Mouse (Mus musculus) myocyte (in vitro differentiated cells): ENCODE results near the gene Fbxo47. TPM values are rescaled to one million over a fixed set of nuclear protein-coding genes. Genes with fewer than 3 reads are reported as not detected.
A peak's percentile ranks its signal among the peaks of the same experiment; 100 is the strongest.

ENCODE experiments used
- H3K27me3 ChIP-seq: one replicate; pipeline ENCODE4 v1.6.1; 2011; ENCODE audit not compliant: control insufficient read depth, insufficient read depth, insufficient read length
- H3K36me3 ChIP-seq: one replicate; pipeline ENCODE4 v1.6.1; 2011; ENCODE audit not compliant: control insufficient read depth, insufficient read depth
- H3K4me2 ChIP-seq: one replicate; pipeline ENCODE4 v1.6.1; 2011; ENCODE audit warnings: low read depth, control low read depth
- H3K4me3 ChIP-seq: one replicate; pipeline ENCODE4 v1.5.1; 2011; ENCODE audit warnings: mild to moderate bottlenecking, control low read depth, moderate library complexity
- H3K79me2 ChIP-seq: one replicate; pipeline ENCODE4 v1.6.1; 2011; ENCODE audit not compliant: control insufficient read depth, insufficient read depth
- H3ac ChIP-seq: one replicate; pipeline ENCODE4 v1.6.1; 2011; ENCODE audit not compliant: control insufficient read depth, insufficient read length
- CEBPB ChIP-seq: IDR thresholded peaks from 2 replicates; pipeline ENCODE4 v1.6.1; 2011; ENCODE audit warnings: mild to moderate bottlenecking, moderate library complexity; ENCODE audit not compliant: poor library complexity, insufficient read depth, severe bottlenecking
- E2F4 ChIP-seq: IDR thresholded peaks from one replicate; pipeline ENCODE4 v1.6.1; 2011; ENCODE audit warnings: mild to moderate bottlenecking, control low read depth, moderate library complexity; ENCODE audit not compliant: insufficient read depth
- MAX ChIP-seq: IDR thresholded peaks from one replicate; pipeline ENCODE4 v1.6.1; 2011; ENCODE audit warnings: low read depth, mild to moderate bottlenecking, control low read depth
- MYOD1 ChIP-seq, 3 experiments: IDR thresholded peaks; one replicate each; pipeline ENCODE4 v1.6.1; 2011; ENCODE audit warnings: control low read depth in 2 of 3, low read depth in 2 of 3, mild to moderate bottlenecking in 2 of 3, moderate library complexity in 1 of 3; ENCODE audit not compliant: insufficient read length in 2 of 3, control insufficient read depth in 1 of 3
- MYOG ChIP-seq, 3 experiments: IDR thresholded peaks; one replicate each; pipeline ENCODE4 v1.6.1; 2011; ENCODE audit warnings: control low read depth in 2 of 3, low read depth in 2 of 3, mild to moderate bottlenecking in 2 of 3; ENCODE audit not compliant: insufficient read length in 2 of 3, control insufficient read depth in 1 of 3, insufficient read depth in 1 of 3
- POLR2A ChIP-seq: IDR thresholded peaks from one replicate; pipeline ENCODE4 v1.6.1; 2011; ENCODE audit warnings: low read depth, mild to moderate bottlenecking, control low read depth, moderate library complexity; ENCODE audit not compliant: insufficient read length
- POLR2AphosphoS2 ChIP-seq: IDR thresholded peaks from one replicate; pipeline ENCODE4 v1.6.1; 2011; ENCODE audit warnings: low read depth, control low read depth; ENCODE audit not compliant: insufficient read length
- REST ChIP-seq: IDR thresholded peaks from one replicate; pipeline ENCODE4 v1.6.1; 2011; ENCODE audit warnings: mild to moderate bottlenecking, control low read depth, moderate library complexity; ENCODE audit not compliant: insufficient read depth, insufficient read length
- SRF ChIP-seq: IDR thresholded peaks from one replicate; pipeline ENCODE4 v1.6.1; 2011; ENCODE audit warnings: low read depth; ENCODE audit not compliant: control insufficient read depth, insufficient read length
- TCF12 ChIP-seq: IDR thresholded peaks from one replicate; pipeline ENCODE4 v1.6.1; 2011; ENCODE audit warnings: mild to moderate bottlenecking, control low read depth; ENCODE audit not compliant: poor library complexity, insufficient read depth, severe bottlenecking
- TCF3 ChIP-seq: IDR thresholded peaks from one replicate; pipeline ENCODE4 v1.6.1; 2011; ENCODE audit warnings: low read depth, control low read depth; ENCODE audit not compliant: insufficient read length
- USF1 ChIP-seq: IDR thresholded peaks from one replicate; pipeline ENCODE4 v1.6.1; 2011; ENCODE audit warnings: low read depth, mild to moderate bottlenecking, control low read depth, moderate library complexity
- polyA plus RNA-seq: library from polyadenylated mRNA; unstranded; fragments of >200 nt; fragmentation: generic; extraction: Trizol; gene quantifications from one replicate; pipeline ENCODE4 v1.2.1, GENCODE M21; 2012; ENCODE audit warnings: missing spikeins

Gene Fbxo47
- polyA plus RNA-seq, 1 experiment = 0.32 TPM

- TF ChIP-seq MYOD1 (IDR thresholded peaks at IDR 0.05; ENCODE audit: control insufficient read depth in 1 of 3, insufficient read length in 2 of 3, low read depth in 2 of 3) = peak in 1 of 3 experiments; percentile 62
- TF ChIP-seq CEBPB = no peak
- no peak for TF ChIP-seq REST
- TF ChIP-seq MYOG (IDR thresholded peaks at IDR 0.05; ENCODE audit: control insufficient read depth in 1 of 3, insufficient read depth in 1 of 3, insufficient read length in 2 of 3, low read depth in 2 of 3) = peak in 1 of 3 experiments; percentile 36
- no peak for TF ChIP-seq USF1
- no peak overlapping the region for H3ac ChIP-seq
- H3K27me3 ChIP-seq = no peaks in the 10 kb centered on the region
Measured at GRCm38 (mm10) chr11:97906905-97907304, 23.0 kb upstream of the Fbxo47 start.

GRCm38 (mm10) chr11:97905941-97906340 is 22.0 kb upstream of the Fbxo47 start:
- Histone ChIP-seq H3K79me2 (no peaks in the 10 kb centered on the region), H3K4me2 (no peak overlapping the region), H3ac (no peak overlapping the region), H3K27me3 (no peaks in the 10 kb centered on the region), H3K36me3 (no peaks in the 10 kb centered on the region), H3K4me3 (no peak overlapping the region)
- TF ChIP-seq POLR2AphosphoS2 = no peak
- no peak for TF ChIP-seq E2F4
- no peak for TF ChIP-seq MYOG (IDR thresholded peaks at IDR 0.05; ENCODE audit: control insufficient read depth in 1 of 3, insufficient read depth in 1 of 3, insufficient read length in 2 of 3, low read depth in 2 of 3)
- TF ChIP-seq POLR2A = no peak
- no peak for TF ChIP-seq CEBPB
- no peak for TF ChIP-seq TCF3
- no peak for TF ChIP-seq REST

More at GRCm38 (mm10) chr11:97906905-97907304, 23.0 kb upstream of the Fbxo47 start:
- Histone ChIP-seq H3K36me3 (no peaks in the 10 kb centered on the region), H3K4me3 (no peak overlapping the region), H3K79me2 (no peaks in the 10 kb centered on the region), H3K4me2 (no peak overlapping the region)

GRCm38 (mm10) chr11:97905540-97905939 is 21.6 kb upstream of the Fbxo47 start:
- Histone ChIP-seq H3K4me3 (no peak overlapping the region), H3ac (no peak overlapping the region), H3K36me3 (no peaks in the 10 kb centered on the region), H3K4me2 (no peak overlapping the region), H3K27me3 (no peaks in the 10 kb centered on the region), H3K79me2 (no peaks in the 10 kb centered on the region)
- TF ChIP-seq E2F4 (no peak), REST (no peak), USF1 (no peak), CEBPB (no peak), TCF3 (no peak), TCF12 (no peak), MAX (no peak), MYOG (IDR thresholded peaks at IDR 0.05; ENCODE audit: control insufficient read depth in 1 of 3, insufficient read depth in 1 of 3, insufficient read length in 2 of 3, low read depth in 2 of 3) (no peak)

GRCm38 (mm10) chr11:97904801-97905200 is 20.8 kb upstream of the Fbxo47 start:
- H3K79me2 ChIP-seq = no peaks in the 10 kb centered on the region
- no peaks in the 10 kb centered on the region for H3K36me3 ChIP-seq
- H3K27me3 ChIP-seq = no peaks in the 10 kb centered on the region
- no peak overlapping the region for H3K4me3 ChIP-seq
- TF ChIP-seq CEBPB (no peak), REST (no peak), MYOG (IDR thresholded peaks at IDR 0.05; ENCODE audit: control insufficient read depth in 1 of 3, insufficient read depth in 1 of 3, insufficient read length in 2 of 3, low read depth in 2 of 3) (no peak), MAX (no peak), TCF12 (no peak), TCF3 (no peak), SRF (no peak), POLR2AphosphoS2 (no peak), USF1 (no peak), POLR2A (no peak), MYOD1 (IDR thresholded peaks at IDR 0.05; ENCODE audit: control insufficient read depth in 1 of 3, insufficient read length in 2 of 3, low read depth in 2 of 3) (no peak)
- H3K4me2 ChIP-seq = no peak overlapping the region
- no peak overlapping the region for H3ac ChIP-seq

GRCm38 (mm10) chr11:97901806-97902205 is 17.9 kb upstream of the Fbxo47 start:
- Histone ChIP-seq H3K36me3 (no peaks in the 10 kb centered on the region), H3K79me2 (no peaks in the 10 kb centered on the region), H3K27me3 (no peaks in the 10 kb centered on the region), H3K4me2 (peak overlapping the region; percentile 16), H3K4me3 (no peak overlapping the region), H3ac (no peak overlapping the region)
- TF ChIP-seq E2F4 (no peak), MYOG (IDR thresholded peaks at IDR 0.05; ENCODE audit: control insufficient read depth in 1 of 3, insufficient read depth in 1 of 3, insufficient read length in 2 of 3, low read depth in 2 of 3) (no peak), CEBPB (peak; percentile 35; the same call in 1 of the 2 replicates), TCF12 (peak; percentile 12)
